Mouse (Mus musculus): ENCODE data around the gene Msantd2. TPM values are rescaled to one million over a fixed set of nuclear protein-coding genes. Genes with fewer than 3 reads are reported as not detected.
A peak's percentile ranks its signal among the peaks of the same experiment; 100 is the strongest.

The Msantd2 gene
- total and polyA plus RNA-seq, 2 experiments from 2014 or later: 5.3 to 6.4 TPM

- Histone ChIP-seq H3K9ac (replicated peaks; ENCODE audit: low read depth, low read length) (no peak overlapping the region), H3K27ac (ENCODE audit: low read depth) (peak overlapping the region; percentile 50), H3K4me3 (ENCODE audit: low read depth, low read length) (no peak overlapping the region), H3K27me3 (ENCODE audit: control insufficient read depth, insufficient read depth, low read length) (no peaks in the 10 kb centered on the region), H3K9me3 (replicated peaks; ENCODE audit: control insufficient read depth, low read length) (no peaks in the 10 kb centered on the region), H3K4me1 (ENCODE audit: control insufficient read depth, insufficient read depth) (peaks cover 6% of the 10 kb centered on the region; the same call in 1 of the 2 replicates), H3K4me2 (ENCODE audit: low read depth, low read length) (no peak overlapping the region), H3K36me3 (replicated peaks; ENCODE audit: control insufficient read depth, insufficient read depth, low read length) (0 out of 2 replicates have a peak, but pooled peaks cover 8% of the 10 kb centered on the region)
- DNase-seq (ENCODE audit: low spot score) (no peak), ATAC-seq (ENCODE audit: insufficient read depth, low read depth) (peak; percentile 33; the same call in 1 of the 2 replicates)
- WGBS: 40% methylated on average over 5 of the region's 5 CpGs
- TF ChIP-seq EP300 (IDR thresholded peaks at IDR 0.05; ENCODE audit: low read depth): no peak
- TF ChIP-seq CTCF (IDR thresholded peaks at IDR 0.05; ENCODE audit: low read depth): no peak
These were observed 48.6 kb downstream of the Msantd2 start for GRCm38 (mm10) chr9:37537658-37538250.

GRCm38 (mm10) chr9:37539170-37540025, 50.3 kb downstream of the Msantd2 start, which contains the start of gene Vsig2:
TSS of gene Vsig2 (plus strand) at chr9:37539255.
- Histone ChIP-seq H3K4me1 (ENCODE audit: control insufficient read depth, insufficient read depth) (peaks cover 6% of the 10 kb centered on the region; the same call in 1 of the 2 replicates), H3K4me3 (ENCODE audit: low read depth, low read length) (no peak within 1 kb of the TSS), H3K36me3 (replicated peaks; ENCODE audit: control insufficient read depth, insufficient read depth, low read length) (0 out of 2 replicates have a peak, but pooled peaks cover 4% of the 10 kb centered on the region), H3K9ac (replicated peaks; ENCODE audit: low read depth, low read length) (no peak within 1 kb of the TSS), H3K27me3 (ENCODE audit: control insufficient read depth, insufficient read depth, low read length) (no peaks in the 10 kb centered on the region), H3K4me2 (ENCODE audit: low read depth, low read length) (no peak within 1 kb of the TSS), H3K9me3 (replicated peaks; ENCODE audit: control insufficient read depth, low read length) (no peaks in the 10 kb centered on the region), H3K27ac (ENCODE audit: low read depth) (peak within 1 kb of the TSS; percentile 36)
- no peak for TF ChIP-seq EP300 (IDR thresholded peaks at IDR 0.05; ENCODE audit: low read depth)
- no peak for TF ChIP-seq CTCF (IDR thresholded peaks at IDR 0.05; ENCODE audit: low read depth)
- ATAC-seq (ENCODE audit: insufficient read depth, low read depth) (no peak), DNase-seq (ENCODE audit: low spot score) (no peak)
- WGBS: 62% methylated on average over 23 of the region's 23 CpGs

GRCm38 (mm10) chr9:37540226-37540625, 51.1 kb downstream of the Msantd2 start:
- Histone ChIP-seq H3K36me3 (replicated peaks; ENCODE audit: control insufficient read depth, insufficient read depth, low read length) (0 out of 2 replicates have a peak, but pooled peaks cover 4% of the 10 kb centered on the region), H3K4me2 (ENCODE audit: low read depth, low read length) (no peak overlapping the region)
- WGBS: 80% methylated on average over 4 of the region's 4 CpGs

GRCm38 (mm10) chr9:37540701-37541575, 51.8 kb downstream of the Msantd2 start:
- ATAC-seq (ENCODE audit: insufficient read depth, low read depth) (no peak), DNase-seq (ENCODE audit: low spot score) (no peak)
- H3K36me3 ChIP-seq (replicated peaks; ENCODE audit: control insufficient read depth, insufficient read depth, low read length): 0 out of 2 replicates have a peak, but pooled peaks cover 4% of the 10 kb centered on the region
- 55% methylated on average over 6 of the region's 6 CpGs for WGBS
- no peak overlapping the region for H3K4me3 ChIP-seq (ENCODE audit: low read depth, low read length)
- peak overlapping the region; percentile 72 for H3K27ac ChIP-seq (ENCODE audit: low read depth)
- no peak for TF ChIP-seq CTCF (IDR thresholded peaks at IDR 0.05; ENCODE audit: low read depth)
- TF ChIP-seq EP300 (IDR thresholded peaks at IDR 0.05; ENCODE audit: low read depth): no peak
- no peaks in the 10 kb centered on the region for H3K9me3 ChIP-seq (replicated peaks; ENCODE audit: control insufficient read depth, low read length)
- H3K27me3 ChIP-seq (ENCODE audit: control insufficient read depth, insufficient read depth, low read length): 0 out of 2 replicates have a peak, but pooled peaks cover 4% of the 10 kb centered on the region
- H3K9ac ChIP-seq (replicated peaks; ENCODE audit: low read depth, low read length): no peak overlapping the region
- peaks cover 11% of the 10 kb centered on the region for H3K4me1 ChIP-seq (ENCODE audit: control insufficient read depth, insufficient read depth)
- no peak overlapping the region for H3K4me2 ChIP-seq (ENCODE audit: low read depth, low read length)

More at GRCm38 (mm10) chr9:37540226-37540625, 51.1 kb downstream of the Msantd2 start:
- TF ChIP-seq EP300 (IDR thresholded peaks at IDR 0.05; ENCODE audit: low read depth) (no peak), CTCF (IDR thresholded peaks at IDR 0.05; ENCODE audit: low read depth) (no peak)
- H3K27ac ChIP-seq (ENCODE audit: low read depth): peak overlapping the region; percentile 36; the same call in 1 of the 2 replicates
- no peak for ATAC-seq (ENCODE audit: insufficient read depth, low read depth)
- no peak overlapping the region for H3K9ac ChIP-seq (replicated peaks; ENCODE audit: low read depth, low read length)
- 0 out of 2 replicates have a peak, but pooled peaks cover under 1% of the 10 kb centered on the region for H3K27me3 ChIP-seq (ENCODE audit: control insufficient read depth, insufficient read depth, low read length)
- no peak overlapping the region for H3K4me3 ChIP-seq (ENCODE audit: low read depth, low read length)
- no peak for DNase-seq (ENCODE audit: low spot score)
- H3K4me1 ChIP-seq (ENCODE audit: control insufficient read depth, insufficient read depth): peaks cover 9% of the 10 kb centered on the region
- H3K9me3 ChIP-seq (replicated peaks; ENCODE audit: control insufficient read depth, low read length): no peaks in the 10 kb centered on the region
